Mouse (Mus musculus) cerebellum, adult 8-10 months (tissue): ENCODE data around the gene B4galt4.
A peak's percentile ranks its signal among the peaks of the same experiment; 100 is the strongest.
"Not testable (repeated sequence)": the region's sequence is repeated elsewhere in the genome, so short reads cannot be mapped to it uniquely, and the experiment has no call there.

Source experiments
- DNase-seq: peaks from one replicate; pipeline ENCODE4 v3.0.0; 2022

The B4galt4 gene

DNA sequence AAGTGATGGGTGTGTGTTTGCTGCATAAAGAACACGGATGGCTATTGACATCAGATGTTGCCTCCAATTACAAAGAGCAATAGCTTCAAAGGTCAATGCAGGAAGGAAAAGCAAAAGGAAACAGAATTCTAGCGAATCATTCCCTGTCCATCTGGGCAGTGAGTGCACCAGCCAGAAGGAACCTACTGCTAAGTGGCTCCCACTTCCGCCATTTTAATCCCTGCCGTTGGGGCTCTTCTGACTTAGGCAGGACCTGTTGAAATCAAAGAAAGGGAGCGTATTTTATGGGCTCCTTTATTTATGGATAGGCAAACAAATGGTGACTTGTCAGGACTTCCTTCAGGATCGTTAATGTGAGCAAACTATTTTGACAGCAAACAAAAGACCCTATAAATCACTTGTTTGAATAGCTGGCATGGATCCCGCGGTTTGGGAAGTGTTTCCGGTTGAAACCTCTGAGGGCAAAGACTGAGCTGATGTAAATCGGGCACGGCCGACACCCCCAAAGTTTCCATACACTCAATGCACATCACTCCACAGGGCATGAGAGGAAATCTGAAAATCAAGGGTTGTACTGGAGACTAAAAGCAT lies 30.9 kb downstream of the B4galt4 start:
- no peak for DNase-seq

DNA sequence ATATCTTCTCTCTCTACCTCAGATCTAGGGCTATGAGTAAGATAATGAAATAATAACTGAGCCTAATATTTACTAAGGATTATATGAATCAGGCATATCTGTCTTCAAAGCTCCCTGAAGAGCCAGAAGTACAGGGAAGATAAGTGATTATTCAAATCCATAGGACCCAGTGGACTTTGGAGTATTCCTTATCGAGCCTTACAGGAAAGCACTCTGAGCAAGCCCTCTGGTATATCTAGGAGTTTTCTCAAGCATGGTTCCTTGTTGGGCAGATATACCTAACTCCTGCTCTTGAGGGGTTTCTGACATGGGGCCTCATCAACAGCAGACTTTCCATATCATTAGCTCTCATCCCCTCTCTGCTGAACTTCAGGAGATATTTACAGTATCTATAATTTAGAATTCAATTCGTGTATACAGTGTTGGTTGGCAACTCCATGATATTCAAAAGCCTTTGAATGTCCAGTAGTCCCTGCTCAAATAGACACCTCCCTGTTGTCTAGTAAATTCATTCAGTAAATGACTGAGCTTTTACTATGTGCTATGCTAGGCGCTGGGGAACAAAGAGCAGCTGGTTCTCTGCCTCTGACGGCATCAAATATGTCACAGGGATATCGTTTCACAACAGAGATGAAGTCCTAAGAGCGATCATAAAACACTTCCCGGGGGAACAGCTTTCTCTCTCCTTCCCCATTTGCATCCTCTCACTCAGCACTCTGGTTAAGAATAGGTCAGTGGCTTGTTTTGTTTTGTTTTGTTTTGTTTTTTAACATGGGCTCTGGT lies 33.1 kb downstream of the B4galt4 start:
- no peak for DNase-seq

DNA sequence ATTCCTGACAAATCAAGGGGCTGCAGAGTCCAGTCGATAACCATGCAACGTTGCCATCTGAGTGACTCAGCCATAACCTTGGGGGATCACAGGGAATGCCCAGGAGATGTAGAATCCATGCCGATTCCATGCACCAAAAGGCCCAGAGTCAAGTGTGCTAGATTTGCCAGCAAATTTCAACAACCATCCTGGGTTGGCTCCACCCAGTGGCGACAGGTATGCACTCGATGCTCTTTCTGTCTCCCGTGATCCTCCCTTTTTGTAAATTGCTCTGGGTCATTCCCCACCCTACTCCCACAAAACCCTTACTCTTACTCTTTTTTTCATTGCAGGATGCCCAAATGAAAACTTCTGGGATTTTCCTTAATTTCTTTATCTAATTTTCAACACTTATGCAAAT lies 34.3 kb downstream of the B4galt4 start:
- DNase-seq: no peak

DNA sequence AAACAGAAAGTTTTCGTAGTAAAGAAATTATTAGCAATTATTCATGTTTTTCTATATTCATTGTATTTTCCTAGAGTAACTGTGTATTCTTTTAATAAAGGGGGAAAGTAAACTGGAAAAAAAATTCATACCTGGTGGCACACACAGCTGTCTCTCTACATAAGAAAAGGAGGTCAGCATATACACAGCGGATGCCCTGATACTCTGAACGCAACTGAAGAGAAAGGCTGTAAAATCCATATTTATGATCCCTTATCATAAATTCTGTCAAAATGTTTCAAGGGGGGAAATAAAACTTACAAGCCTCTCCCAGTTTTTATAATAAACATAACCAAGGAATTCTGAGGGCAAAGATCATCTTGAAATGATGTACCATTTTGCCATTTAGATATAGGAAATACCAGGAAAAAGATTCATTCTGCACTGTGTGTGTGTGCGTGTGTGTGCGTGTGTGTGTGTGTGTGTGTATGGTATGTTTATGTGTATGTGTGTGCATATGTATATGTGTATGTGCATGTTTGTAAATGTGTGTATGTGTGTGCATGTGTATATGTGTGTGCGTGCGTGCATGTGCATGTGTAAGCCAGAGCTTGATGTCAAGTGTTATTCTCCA lies 39.0 kb downstream of the B4galt4 start:
- DNase-seq: no peak

DNA sequence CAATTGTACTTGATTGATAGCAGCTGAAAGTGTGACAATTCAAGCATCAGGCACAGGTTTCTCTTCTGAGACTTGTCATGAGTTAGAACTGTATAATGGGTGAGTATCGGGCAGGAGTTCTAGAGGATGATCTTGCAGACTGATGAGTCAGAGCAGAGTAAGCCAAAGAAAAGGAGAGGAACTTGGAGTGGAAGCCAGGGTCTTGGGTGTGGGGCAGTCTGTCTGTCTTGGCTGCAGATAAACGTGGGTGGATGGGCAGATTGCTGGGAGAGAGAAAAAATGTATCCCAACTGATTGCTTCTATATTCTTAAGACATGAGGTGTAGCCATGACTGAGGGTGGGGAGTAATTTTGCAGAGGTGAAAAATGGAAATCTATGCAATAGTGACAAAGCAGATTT lies 39.9 kb downstream of the B4galt4 start:
- no peak for DNase-seq

DNA sequence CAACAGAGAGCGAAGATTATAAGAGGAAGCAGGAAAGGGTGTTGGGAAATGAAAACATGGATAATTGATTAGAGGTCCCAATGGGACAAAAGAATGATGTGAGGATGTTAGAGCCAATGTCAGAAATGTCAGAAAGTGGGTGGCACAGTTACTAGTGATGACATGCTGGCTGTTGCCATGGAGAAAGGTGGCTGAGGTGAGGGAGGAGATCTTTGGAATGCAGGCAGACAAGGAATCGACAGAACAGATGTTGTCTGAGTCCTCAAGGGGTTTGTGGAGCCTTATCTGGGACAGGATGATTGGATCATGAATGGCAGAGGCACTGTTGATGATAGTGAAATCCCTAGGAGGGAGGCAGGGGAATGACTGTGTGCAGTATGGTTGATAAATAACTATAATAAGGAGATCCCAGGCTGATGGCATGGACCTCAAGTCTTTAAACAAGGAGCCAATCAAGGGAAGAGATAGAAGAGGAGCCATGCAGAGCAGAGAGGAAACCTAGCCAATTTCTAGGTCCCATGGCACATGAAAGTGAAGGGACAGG lies 40.5 kb downstream of the B4galt4 start:
- no peak for DNase-seq

DNA sequence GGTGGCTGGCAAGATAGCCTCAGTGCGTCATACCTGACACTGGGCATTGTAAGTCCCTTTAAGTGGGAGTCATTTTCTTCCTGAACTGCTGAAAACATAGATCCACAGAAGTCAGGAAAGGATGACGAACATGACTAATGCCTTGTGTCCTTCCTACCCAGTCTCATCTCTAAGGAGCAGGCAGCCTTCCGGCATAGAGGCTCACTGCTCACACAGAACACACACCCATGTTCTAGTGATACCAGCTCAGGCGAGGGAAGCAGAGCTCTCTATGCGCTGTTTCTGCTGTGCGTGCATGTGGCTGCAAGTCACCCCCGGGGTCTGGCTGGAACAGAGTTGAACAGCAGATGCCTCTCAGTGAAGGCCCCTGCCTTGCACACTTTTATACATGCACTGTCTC lies 43.2 kb downstream of the B4galt4 start:
- DNase-seq: no peak

DNA sequence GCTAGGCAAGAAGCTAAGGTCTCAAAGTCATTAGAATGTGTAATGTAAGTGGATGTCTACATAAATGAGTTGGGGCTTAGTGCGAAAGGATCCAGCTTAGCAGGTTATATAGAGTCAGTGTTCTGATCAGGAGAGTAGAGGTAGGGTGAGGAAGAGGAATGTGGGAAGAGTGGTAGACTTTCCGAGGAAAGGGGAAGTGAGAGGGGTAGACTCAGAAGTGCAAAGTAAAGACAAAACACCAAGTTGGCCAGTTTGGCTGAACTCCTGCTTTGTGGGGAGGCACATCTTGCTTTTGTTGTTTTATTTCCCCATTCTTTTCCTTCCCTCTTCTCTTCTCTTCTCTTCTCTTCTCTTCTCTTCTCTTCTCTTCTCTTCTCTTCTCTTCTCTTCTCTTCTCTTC lies 47.0 kb downstream of the B4galt4 start:
- DNase-seq: no peak

DNA sequence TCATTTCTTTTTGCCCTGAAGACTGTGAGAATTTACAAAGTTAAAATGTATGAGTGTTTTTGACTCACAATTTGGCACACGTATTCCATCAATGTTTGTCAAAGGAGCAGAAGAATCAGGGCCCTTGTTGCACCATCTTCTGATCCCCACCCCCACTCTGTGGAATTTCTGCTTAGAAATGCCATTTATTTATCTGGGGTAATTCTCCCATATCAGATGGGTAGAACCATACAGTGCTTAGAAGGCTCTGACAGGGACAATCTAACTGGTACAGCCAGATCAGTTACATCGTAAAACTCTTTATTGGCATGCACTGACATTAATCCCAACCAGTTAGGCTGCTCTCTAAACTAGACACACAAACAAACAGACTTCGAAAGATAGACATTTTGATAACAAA lies 47.9 kb downstream of the B4galt4 start:
- no peak for DNase-seq

DNA sequence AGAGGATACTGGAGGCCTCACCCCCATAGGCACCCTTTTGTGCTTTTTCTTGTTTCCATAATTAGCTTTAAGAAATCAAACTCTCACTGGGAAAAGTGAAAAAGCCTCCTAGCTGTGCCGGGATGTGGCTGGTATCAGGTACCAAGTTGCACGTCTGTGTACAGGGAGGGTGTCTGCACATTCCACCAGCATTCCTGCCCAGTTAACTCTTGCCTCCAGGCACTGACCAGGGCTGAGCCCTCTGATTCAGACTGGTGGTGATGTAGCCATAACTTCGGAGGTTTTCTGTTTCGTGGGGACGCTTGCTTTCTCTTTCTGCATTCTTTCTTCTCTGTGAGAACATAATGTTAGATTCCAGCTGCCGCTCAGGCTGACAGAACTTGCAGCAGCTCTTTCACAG lies 51.1 kb downstream of the B4galt4 start:
- no peak for DNase-seq

DNA sequence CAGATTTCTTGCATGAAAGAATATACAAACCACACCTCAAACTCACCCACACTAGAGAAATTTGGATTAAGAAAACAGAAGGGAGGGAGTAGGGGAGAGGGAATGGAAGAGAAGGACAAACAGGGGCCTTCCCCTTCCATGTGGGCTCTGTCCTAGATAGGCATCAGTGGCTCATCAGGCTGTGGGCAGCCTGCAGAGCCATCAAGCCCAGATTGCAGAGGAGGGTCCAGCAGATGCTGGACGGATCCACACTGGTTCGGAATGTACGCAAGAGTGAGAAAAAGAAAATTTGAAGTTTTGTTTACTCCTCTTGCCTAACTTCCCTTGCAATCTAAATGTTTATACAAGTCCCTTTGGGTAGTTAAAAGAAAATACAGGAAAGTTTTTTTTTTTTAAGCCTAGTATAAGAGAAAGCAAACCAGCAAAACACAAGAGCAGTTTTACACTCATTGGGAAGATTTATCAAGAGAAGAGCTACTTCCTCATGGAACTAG lies 56.9 kb downstream of the B4galt4 start:
- DNase-seq: no peak

DNA sequence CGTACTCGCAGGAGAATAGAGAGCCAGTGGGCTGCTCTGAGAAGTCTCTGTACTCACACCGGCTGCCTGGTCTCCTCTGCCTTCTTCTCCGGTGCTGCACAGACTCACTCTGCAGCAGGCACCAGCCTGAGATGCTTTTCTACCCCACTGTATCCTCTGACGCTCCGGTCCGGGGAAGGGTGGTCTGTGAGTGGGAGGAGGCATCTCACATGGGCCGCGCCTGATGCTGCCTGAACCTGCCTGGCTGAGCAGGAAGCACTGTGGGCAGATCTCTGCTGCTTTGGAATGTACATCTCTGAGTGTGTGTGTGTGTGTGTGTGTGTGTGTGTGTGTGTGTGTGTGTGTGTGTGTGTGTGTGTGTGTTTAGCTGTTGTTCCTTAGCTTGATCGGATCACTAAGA lies 58.0 kb downstream of the B4galt4 start, which contains the start of gene Upk1b:
Gene Upk1b (minus strand): TSS at position 238 of the 400 bp plus-strand sequence.
- DNase-seq: no peak

DNA sequence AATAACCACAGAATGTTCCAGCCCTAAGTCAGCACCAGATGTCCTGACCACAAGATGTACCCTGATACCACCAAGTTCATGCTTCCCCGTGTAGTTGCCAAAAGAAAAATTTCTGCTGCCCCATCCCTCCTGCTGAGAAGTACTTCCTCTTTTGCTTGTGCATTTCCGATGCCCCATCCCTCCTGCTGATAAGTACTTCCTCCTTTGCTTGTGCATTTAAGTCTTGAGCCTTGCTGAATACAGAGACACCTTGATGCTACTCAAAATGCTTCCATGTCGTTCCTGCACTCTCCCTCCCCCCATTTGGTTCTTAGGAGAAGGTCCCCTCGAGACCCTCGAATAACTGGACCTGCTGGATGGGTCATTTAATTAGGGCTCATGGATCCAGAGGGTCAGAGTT lies 65.7 kb downstream of the B4galt4 start:
- not testable (repeated sequence) for DNase-seq

DNA sequence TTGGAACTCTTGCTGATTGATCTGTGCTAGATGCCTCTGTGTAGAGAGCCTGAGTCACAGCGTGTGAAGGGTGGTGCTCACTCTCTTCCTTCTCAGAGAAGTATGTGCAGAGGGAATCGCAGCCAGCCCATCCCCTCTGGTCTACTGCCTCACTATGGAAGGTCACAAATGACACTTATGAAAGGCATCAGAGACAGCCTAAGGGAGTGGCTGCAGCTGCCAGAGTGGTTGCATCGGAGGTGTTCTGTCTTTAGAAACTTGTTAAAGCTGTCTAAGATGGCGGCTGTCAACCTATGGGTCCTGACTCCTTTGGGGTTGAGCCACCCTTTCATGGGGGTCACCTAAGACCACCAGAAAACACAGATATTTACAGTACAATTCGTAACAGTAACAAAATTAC lies 68.1 kb downstream of the B4galt4 start:
- DNase-seq: no peak

DNA sequence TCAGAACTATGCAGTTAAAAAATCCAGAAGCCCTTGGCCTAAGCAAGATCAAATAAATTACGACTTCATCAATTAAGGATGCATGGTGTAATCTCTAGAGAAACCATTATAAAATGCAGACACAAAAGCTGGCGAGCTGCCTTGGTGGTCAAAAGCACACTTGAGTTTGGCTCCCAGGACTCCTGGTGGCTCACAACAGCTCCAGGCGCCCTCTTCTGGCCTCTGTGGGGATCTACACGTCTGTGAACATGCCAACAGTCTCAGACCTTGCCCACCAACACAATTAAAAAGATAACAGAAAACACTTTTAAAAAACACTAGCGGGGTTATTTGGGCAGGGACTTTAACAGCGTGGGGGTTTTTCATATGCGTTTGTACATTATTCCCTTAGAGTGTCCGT lies 70.5 kb downstream of the B4galt4 start:
- DNase-seq: peak; percentile 10
